Mouse (Mus musculus) layer of hippocampus, postnatal 36 days (tissue): Measurements from ENCODE around the gene Lysmd4. TPM values are rescaled to one million over a fixed set of nuclear protein-coding genes. Genes with fewer than 3 reads are reported as not detected.
"Not testable (repeated sequence)": the region's sequence is repeated elsewhere in the genome, so short reads cannot be mapped to it uniquely, and the experiment has no call there.

Experiments used
- DNase-seq, 2 experiments: peaks; one replicate each; pipeline ENCODE4 v3.0.0; 2022
- total RNA-seq, 2 experiments: library from RNA; stranded (reverse); gene quantifications; 2 replicates each; pipeline ENCODE4 v1.2.3; 2021

Lysmd4 gene
- total RNA-seq, 2 experiments from 2014 or later, result 32.4 to 35.2 TPM

DNA sequence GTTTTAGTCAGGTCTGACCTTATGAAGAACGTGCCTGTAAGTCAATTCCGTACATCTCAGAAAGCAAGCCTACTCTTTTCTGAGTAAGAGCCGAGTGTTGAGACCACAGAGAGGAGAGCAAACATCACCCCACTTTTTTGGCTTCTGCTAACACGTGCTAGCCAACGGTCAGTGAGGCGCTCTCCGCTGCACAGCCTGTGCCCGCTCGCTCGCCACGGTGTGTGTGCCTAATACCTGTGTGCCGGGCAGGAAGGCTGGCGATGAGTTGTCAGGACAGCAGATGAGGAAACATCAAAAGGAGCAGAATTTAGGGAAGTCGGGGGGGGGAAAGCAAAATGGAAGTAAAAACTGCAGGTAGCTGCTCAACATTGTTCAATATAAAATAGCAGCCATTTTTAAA, 10.2 kb downstream of the Lysmd4 start:
- no peak for DNase-seq

DNA sequence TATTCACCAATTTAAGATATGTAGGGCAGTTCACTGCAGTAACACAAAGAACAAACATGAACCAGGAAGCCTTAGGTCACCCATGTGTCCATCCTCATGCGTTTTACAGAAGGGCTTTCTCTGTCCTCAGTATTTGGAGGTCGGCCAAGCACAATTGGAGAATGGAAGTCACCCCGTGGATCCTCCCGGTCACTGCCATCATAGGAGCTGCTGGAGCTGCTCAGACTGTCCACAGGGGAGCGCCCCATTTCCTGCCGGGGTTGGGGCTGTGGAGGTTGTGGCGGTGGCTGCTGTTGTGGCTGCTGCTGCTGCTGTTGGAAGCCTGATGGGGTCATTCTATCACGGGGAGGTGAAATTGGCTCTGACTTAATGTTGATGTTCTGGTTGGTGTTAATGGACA, 12.5 kb downstream of the Lysmd4 start:
- DNase-seq, result no peak

- no peak for DNase-seq
Measured at GRCm38 (mm10) chr7:67236351-67236750, 14.0 kb downstream of the Lysmd4 start.

DNA sequence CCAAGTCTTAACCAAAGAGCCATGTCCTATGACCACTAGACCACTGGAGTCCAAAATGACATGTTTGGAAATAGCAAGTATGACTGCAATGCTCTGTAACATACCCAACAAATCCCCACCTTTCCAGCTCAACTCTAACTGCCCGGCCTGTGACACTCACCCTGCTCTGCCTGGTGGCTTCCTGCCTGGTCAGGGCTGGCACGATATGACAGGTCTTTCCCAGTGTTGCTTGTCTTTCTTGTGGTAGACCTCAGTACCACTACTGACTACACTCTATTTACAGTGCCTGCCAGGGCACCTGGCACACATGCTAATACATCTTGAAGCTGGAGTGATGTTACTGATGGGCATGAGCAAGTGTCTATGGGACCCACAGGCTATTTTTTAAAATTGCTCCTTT, 15.4 kb downstream of the Lysmd4 start:
- no peak for DNase-seq

- DNase-seq, result no peak
Measured at GRCm38 (mm10) chr7:67241969-67242368, 19.6 kb downstream of the Lysmd4 start.

DNA sequence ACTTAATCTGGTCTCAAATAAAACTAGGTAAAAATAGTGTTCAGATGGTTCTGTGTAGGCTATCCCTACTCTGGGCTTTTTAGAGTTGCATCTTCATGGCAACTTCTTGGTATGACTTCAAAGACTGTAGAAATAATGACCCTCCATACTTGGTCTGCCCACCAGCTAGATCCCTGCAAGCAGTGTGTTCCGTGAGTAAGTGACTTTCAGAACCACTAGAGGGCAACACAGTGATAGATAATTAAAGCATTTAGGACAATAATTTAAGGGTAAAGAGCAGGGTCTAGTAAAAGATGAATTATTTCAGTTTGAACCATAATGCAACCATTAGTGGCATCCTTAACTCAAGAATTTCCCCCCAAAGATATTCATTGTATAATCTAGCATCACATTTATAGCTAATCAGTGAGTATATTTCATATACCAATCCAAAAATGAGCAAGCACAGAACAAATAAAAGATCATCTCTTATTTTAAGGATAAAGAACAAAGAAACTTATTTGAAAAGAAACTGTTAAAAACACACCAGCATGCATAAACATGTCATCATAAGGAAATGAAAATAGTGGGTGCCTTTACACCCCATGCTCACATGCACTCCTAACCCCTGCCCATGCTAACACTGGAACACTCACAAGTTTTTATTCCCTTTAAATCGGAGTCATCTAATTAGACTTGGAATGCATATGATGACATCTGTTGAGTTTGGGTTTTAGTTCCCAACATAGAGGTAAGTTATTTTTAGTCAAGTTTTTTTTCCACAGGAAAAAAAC, 21.0 kb downstream of the Lysmd4 start:
- DNase-seq, result no peak

DNA sequence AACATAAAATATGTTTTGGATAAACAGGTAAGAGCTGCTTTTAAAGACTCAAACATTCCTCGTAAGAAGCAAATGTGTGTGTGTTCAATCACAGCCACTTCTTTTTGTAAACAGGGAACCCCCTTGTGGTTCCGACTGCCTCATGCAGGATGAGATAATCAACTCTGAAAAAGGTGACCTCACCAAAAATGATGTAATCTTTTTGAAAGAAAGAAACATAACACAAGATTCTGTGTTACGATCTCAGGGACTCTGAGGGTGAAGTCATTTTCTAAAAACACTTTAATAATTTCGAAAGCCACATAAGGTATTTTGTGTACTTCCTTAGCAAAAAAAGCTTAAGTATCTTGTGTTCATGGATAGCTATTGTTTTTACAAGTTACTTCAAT, 21.5 kb downstream of the Lysmd4 start:
- no peak for DNase-seq

- DNase-seq, result no peak
Measured at GRCm38 (mm10) chr7:67245255-67245654, 22.9 kb downstream of the Lysmd4 start.

DNA sequence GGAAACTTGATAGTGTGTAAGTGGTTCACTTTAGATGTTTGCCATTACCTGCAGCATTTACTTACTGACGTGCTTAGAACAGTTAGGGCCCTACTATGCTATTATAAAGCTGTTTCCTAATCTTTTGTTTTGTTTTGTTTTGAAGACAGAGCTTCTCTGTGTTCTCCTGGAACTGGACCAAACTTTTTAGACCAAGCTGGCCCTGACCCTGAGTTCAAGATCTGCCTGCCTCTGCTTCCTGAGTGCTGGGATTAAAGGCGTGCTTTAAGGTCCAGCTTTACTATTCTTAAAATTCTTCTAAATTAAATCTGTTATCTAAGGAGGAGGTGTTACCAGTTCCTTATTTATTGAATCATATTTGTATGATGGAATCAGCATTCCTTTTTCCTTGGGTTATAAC, 23.7 kb downstream of the Lysmd4 start:
- no peak for DNase-seq

DNA sequence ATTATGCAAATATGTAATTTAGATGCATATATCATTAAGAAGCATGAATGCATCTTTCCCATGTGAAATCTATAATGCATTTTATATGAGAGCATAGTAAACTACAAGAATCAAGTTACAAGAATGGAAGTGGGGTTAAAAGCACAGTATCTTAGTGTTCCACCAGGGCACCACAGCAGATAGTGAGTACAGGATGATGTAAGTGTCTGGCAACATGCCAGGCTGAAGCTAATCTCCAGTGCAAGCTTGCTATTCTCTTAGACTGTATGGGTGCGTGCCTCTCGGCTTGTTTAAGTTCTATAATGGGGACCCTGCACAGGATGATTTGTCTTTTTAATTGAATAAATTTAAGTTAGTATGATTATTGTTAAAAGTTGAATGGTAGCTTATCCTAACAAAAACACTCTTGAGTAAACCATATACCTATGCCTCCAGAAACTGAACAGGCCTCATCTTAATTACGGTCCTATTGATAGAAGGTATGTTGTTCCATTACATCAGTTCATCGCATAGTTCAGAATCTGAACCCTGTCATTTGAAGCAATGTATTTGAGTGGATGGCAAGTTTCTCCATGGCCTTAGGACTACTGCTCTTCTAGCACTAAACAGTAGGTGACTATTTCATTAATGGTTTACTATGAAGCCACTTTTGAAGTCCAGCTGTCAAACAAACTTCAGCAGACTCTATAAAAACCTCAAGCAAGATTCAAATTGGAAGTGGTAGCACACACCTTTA, 37.7 kb downstream of the Lysmd4 start:
- peak; percentile 32 to 33 for DNase-seq

GRCm38 (mm10) chr7:67270447-67270846, 48.1 kb downstream of the Lysmd4 start:
- not testable (repeated sequence) for DNase-seq

- no peak for DNase-seq
Measured at GRCm38 (mm10) chr7:67283581-67283980, 61.2 kb downstream of the Lysmd4 start.

DNA sequence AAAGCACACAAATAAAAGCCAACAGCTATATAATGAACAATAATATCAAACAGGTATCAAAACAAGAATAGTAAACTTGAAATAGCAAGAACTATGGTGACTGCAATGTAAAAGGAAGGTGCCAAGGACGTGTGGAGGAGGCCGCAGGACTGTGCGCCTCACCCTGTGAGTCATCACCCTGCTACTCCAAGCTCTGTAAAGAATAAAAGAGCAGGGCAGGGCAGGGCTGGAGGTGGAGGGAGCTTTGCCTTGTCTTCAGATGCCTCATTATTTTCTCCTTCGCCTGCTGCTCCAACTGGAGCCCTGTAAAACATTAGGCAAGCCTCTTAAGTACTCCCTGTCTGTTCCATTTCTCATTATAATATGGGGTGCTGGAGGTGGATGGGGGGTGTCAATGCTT, 65.1 kb downstream of the Lysmd4 start:
- DNase-seq, result no peak

- no peak for DNase-seq
Measured at GRCm38 (mm10) chr7:67291356-67291755, 69.0 kb downstream of the Lysmd4 start.

DNA sequence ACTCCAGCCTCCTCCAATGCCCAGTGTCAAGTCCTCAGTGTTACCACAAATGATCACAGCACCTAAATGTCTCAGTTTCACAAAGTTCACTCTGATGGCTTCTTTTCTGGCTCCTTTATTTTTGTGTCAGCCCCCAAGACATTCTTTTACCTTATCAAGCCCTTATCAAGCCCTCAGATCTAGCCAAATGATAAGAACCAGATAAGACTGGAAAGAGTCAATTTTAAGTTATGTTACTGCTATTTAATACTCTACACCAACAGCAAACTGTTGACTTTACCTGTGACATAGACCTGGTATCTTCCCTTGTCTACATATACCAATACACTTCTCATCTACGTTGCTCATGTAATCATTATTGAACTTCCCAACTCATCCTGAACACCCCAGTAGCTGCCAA, 74.1 kb downstream of the Lysmd4 start:
- no peak for DNase-seq

DNA sequence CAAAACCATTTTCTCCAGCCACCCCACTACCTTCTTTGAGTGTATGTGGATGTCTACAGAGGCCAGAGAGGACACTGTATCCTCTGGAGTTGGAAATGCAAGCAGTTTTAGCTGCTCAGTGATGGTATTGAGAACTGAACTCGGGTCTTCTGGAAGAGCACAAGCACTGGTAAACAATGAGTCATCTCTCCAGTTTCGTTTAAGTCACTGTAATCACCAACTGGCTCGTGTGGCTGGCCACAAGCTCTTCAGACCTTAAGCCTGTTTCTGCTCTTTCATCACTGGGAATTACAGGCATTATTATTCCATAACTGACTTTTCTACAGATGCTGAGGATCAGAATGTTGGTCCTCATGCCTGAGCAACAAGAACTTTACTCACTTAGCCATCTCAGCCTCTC, 82.6 kb downstream of the Lysmd4 start:
- DNase-seq, result no peak

GRCm38 (mm10) chr7:67307078-67307477, 84.7 kb downstream of the Lysmd4 start:
- no peak for DNase-seq

DNA sequence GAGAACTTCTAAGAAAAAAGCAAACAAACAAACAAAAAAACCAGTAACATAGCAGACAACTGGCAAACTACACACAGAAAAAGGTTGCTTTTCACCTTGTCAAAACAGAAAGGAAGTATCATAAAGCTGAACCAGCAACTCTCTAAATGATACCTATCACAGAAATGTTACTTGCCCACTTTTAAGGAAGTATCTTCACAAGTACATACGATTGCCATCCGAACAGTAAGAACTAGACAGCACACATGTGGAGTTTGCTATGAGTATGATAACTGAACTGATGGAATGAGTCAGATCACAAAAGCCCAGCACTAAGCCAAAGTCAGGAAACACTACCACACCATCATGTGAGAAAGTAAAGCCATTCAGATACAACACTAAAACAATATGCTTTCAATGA, 85.8 kb downstream of the Lysmd4 start:
- DNase-seq, result no peak

GRCm38 (mm10) chr7:67310151-67310550, 87.8 kb downstream of the Lysmd4 start:
- DNase-seq, result no peak

GRCm38 (mm10) chr7:67313200-67313599, 90.9 kb downstream of the Lysmd4 start:
- no peak for DNase-seq

GRCm38 (mm10) chr7:67318697-67319096, 96.4 kb downstream of the Lysmd4 start:
- no peak for DNase-seq

- DNase-seq, result no peak
Measured at GRCm38 (mm10) chr7:67320359-67320758, 98.0 kb downstream of the Lysmd4 start.

DNA sequence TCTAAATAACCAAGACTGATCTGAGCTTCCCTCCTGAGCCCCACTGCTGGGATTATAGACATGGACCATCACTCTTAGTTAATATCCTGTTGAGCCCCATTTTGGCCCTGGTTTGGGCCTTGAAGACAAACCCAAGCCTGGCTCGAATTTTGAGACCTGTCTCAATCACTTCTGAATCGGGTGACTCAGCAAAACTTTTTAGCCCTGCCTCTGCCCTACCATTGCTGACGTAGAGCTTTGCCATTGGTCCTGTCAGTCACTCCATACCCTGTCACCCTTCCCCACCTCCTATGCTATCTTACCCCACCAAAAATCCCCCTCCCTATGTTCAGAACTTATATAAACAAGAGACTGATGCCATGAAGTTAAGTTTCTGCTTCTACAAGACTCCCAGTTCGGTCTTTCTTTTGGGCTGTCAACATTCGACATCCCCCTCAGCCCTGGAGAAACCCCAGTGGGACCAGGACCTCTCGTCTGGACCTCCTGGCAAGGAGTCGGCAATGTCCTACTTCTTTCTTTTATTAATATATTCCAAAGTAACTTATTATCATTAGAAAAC, 119.8 kb downstream of the Lysmd4 start:
- DNase-seq, result no peak

DNA sequence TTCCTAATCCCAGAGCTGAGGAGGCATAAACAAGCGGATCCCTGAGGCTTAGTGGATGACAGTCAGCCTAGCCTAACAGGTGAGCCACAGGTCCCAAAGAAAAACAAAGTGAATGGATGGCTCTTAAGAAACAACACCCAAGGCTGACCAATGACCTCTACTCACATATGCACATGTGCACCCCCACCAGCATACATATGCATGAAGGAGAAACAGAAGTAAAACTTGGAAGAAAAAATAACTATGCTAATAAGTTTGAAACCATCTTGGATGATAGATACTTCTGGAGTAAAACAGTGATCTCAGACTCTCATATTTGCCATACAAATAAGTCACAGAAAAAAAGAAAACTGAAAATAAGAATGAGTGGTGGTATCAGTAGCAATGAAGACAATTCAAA, 122.1 kb downstream of the Lysmd4 start:
- DNase-seq, result no peak
